In the genomic region with DNA sequence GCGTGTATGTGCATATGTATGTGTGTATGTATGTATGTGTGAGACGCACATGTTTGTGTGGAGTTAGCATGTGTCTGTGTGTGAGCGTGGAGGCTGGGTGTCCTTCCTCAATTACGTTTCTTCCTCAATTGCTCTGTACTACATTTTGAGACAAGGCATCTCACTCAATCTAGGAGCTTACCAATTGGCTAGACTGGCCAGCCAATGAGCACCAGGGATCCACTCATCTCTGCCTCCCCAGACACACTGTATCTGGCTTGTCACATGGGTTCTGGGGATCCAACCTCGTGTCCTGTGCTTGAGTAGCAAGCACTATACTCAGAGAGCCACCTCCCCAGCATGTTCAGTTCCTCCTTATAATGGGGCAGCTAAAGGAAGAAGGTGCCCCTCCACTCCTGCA, we compare ENCODE assay signal across 10 mouse cellular contexts. TPM values are rescaled to one million over a fixed set of nuclear protein-coding genes. Genes with fewer than 3 reads are reported as not detected.
"Had no signal": no experiment of that assay in that cellular context is flagged by ENCODE, and none has a peak within 500 bp of the region (broad histone marks: within the 10 kb centered on the region; RNA-seq: fewer than 3 reads in every experiment).

No protein-coding gene starts in this region.

- H3K36me3 ChIP-seq: liver, embryonic 15.5 days; midbrain, embryonic 15.5 days; neural tube, embryonic 15.5 days had no signal

- H3K27me3 ChIP-seq: midbrain, embryonic 15.5 days; neural tube, embryonic 15.5 days had no signal

- ATAC-seq: lung, postnatal 0 days; midbrain, embryonic 15.5 days had no signal

- DNase-seq: kidney, adult 18-20 months; kidney, postnatal 14 days; lung, adult 2 months; lung, postnatal 36 days; thymus, postnatal 4 days had no signal

RNA-seq across cellular contexts. Expression of a gene that starts 20.7 kb away (rescaled TPM):
- total RNA-seq: layer of hippocampus, postnatal 25 days had no signal
